Mouse (Mus musculus) C2C12 (cell line): ENCODE data around the gene Cry1. TPM values are rescaled to one million over a fixed set of nuclear protein-coding genes. Genes with fewer than 3 reads are reported as not detected.

Source experiments
- H3K27me3 ChIP-seq: one replicate; pipeline ENCODE4 v1.6.1; 2011; ENCODE audit not compliant: control insufficient read depth, insufficient read depth, insufficient read length
- H3K36me3 ChIP-seq: one replicate; pipeline ENCODE4 v1.6.1; 2011; ENCODE audit not compliant: control insufficient read depth, insufficient read depth
- H3K4me3 ChIP-seq: one replicate; pipeline ENCODE4 v1.5.1; 2011; ENCODE audit warnings: mild to moderate bottlenecking, control low read depth; ENCODE audit not compliant: poor library complexity, insufficient read depth, severe bottlenecking
- H3K79me2 ChIP-seq: one replicate; pipeline ENCODE4 v1.6.1; 2011; ENCODE audit not compliant: control insufficient read depth, insufficient read depth
- H3K79me3 ChIP-seq: one replicate; pipeline ENCODE4 v1.6.1; 2011; ENCODE audit warnings: low read depth, control low read depth
- H3ac ChIP-seq: one replicate; pipeline ENCODE3; 2011; ENCODE audit warnings: low read depth; ENCODE audit not compliant: control insufficient read depth, insufficient read length
- CEBPB ChIP-seq: IDR thresholded peaks from one replicate; pipeline ENCODE4 v1.6.1; 2011; ENCODE audit warnings: low read depth, mild to moderate bottlenecking, control low read depth, moderate library complexity
- CTCF ChIP-seq: IDR thresholded peaks from one replicate; pipeline ENCODE4 v1.5.1; 2011; ENCODE audit not compliant: control insufficient read depth, insufficient read depth, insufficient read length
- FOSL1 ChIP-seq: IDR thresholded peaks from one replicate; pipeline ENCODE4 v1.8.0; 2011; ENCODE audit warnings: mild to moderate bottlenecking, low read length; ENCODE audit not compliant: poor library complexity, insufficient read depth, severe bottlenecking
- MAX ChIP-seq: IDR thresholded peaks from one replicate; pipeline ENCODE4 v1.6.1; 2011; ENCODE audit warnings: mild to moderate bottlenecking, control low read depth
- MYOD1 ChIP-seq: IDR thresholded peaks from one replicate; pipeline ENCODE4 v1.6.1; 2011; ENCODE audit warnings: low read depth; ENCODE audit not compliant: control insufficient read depth, insufficient read length
- MYOG ChIP-seq: IDR thresholded peaks from one replicate; pipeline ENCODE4 v1.6.1; 2011; ENCODE audit not compliant: control insufficient read depth, insufficient read length; ENCODE audit errors: extremely low read depth
- USF1 ChIP-seq: IDR thresholded peaks from one replicate; pipeline ENCODE4 v1.6.1; 2011; ENCODE audit warnings: low read depth, mild to moderate bottlenecking, control low read depth, moderate library complexity
- polyA plus RNA-seq: library from polyadenylated mRNA; unstranded; fragments of >200 nt; fragmentation: generic; extraction: Trizol; gene quantifications from one replicate; pipeline ENCODE4 v1.2.1, GENCODE M21; 2012; ENCODE audit warnings: missing spikeins

Gene Cry1
- polyA plus RNA-seq, 1 experiment: 6.5 TPM

DNA sequence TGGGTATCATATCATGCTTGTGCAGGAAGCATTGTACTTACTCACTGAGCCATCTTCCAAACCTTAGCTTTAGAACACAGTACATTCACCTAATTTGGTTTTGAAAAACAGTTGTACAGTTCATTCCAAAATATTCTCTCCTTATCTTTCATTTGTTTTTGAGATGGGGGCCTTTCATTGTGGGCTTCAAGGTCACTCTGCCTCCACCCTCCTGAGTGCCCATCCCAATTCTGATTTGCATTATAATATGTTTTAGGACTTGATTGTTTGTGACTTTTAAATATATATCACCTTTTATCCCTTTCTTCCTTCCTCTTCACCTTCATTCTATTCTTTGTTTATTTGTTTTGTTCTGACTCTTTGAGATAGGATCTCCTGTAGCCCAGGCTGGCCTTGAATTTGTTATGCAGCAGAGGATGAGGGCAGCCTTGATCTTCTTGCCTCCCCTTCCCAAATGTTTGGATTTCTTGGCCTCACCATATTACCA lies 24.3 kb upstream of the Cry1 start:
- TF ChIP-seq MYOG: no peak
- Histone ChIP-seq H3K4me3 (no peak overlapping the region), H3K79me3 (no peaks in the 10 kb centered on the region), H3ac (no peak overlapping the region), H3K27me3 (no peaks in the 10 kb centered on the region), H3K36me3 (no peaks in the 10 kb centered on the region), H3K79me2 (no peaks in the 10 kb centered on the region)

DNA sequence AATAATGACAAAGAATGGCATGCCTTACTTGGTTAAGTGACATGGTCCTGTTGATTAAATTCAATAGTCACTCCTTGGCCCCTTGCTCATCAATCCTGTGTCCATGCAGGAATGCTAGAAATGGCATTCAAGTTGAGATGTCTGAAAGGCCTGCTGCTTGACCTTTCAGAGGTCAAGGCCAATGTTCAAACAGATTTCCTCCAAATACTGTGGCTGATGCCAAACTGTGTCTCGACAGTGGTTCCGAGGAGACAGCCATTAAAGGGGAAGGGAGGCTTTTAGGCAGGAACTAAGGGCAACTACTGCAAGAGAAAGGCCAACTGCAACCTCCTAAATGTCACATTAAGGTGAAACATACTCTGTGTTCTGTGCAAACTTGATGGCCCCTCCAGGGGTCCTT lies 20.5 kb upstream of the Cry1 start:
- Histone ChIP-seq H3K27me3 (no peaks in the 10 kb centered on the region), H3K36me3 (no peaks in the 10 kb centered on the region), H3ac (no peak overlapping the region), H3K79me2 (no peaks in the 10 kb centered on the region), H3K79me3 (no peaks in the 10 kb centered on the region), H3K4me3 (no peak overlapping the region)
- no peak for TF ChIP-seq MAX
- no peak for TF ChIP-seq CTCF

DNA sequence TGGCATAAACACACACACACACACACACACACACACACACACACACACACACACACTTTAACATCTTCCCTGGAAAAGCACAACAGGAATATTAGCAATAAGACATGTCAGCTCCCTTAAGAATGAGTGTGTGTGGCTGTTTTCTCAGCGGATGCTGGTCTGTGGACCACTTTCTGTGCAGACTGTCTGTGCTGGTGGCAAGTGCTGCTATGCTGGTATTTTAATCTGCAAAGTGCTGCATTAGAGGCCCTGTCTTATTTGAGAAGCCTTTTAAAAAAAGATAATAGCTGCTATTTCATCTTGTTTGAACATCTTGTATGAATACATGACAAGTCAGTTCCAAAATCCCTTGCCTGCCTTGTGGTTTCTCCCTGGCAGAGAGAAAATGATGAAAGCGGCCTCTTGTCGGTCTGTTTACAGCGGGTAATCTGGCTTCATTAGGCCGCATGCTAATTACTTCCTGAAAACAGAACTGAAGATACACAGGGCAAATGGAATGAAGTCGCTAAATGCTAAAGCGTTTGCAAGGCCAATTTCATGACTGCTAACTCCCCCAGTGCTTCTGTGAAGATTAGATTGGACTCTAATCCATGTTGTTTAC lies 19.5 kb upstream of the Cry1 start:
- no peak for TF ChIP-seq CTCF
- no peak for TF ChIP-seq MYOG
- TF ChIP-seq CEBPB: no peak
- no peak for TF ChIP-seq USF1
- no peak for TF ChIP-seq MAX
- no peak for TF ChIP-seq FOSL1
- no peak for TF ChIP-seq MYOD1
- Histone ChIP-seq H3K79me3 (no peaks in the 10 kb centered on the region), H3K4me3 (no peak overlapping the region), H3K27me3 (no peaks in the 10 kb centered on the region), H3K79me2 (no peaks in the 10 kb centered on the region), H3ac (no peak overlapping the region), H3K36me3 (no peaks in the 10 kb centered on the region)

DNA sequence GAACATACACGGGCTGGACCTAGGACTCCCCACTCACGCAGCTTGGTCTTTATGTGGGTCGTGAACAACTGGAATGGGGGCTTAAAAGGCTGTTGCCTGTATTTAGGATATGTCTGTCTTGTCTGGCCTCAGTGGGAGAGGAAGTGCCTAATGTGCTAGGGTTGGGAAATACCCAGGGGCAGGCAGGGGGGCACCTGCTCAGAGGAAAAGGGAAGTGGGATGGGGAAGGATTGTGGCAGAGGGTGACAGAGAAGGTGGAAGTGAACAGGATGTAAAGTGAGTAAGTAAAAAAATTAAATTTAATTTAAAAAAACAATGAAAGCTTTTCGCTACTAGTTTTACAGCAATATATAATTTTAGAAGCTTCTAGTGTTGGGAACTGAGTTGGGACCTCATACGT lies 9.7 kb upstream of the Cry1 start:
- Histone ChIP-seq H3K79me2 (no peaks in the 10 kb centered on the region), H3K79me3 (no peaks in the 10 kb centered on the region), H3K4me3 (no peak overlapping the region), H3ac (no peak overlapping the region), H3K36me3 (no peaks in the 10 kb centered on the region), H3K27me3 (no peaks in the 10 kb centered on the region)
- TF ChIP-seq CTCF (no peak), FOSL1 (no peak), MYOG (no peak), MAX (no peak), MYOD1 (no peak), CEBPB (no peak)

DNA sequence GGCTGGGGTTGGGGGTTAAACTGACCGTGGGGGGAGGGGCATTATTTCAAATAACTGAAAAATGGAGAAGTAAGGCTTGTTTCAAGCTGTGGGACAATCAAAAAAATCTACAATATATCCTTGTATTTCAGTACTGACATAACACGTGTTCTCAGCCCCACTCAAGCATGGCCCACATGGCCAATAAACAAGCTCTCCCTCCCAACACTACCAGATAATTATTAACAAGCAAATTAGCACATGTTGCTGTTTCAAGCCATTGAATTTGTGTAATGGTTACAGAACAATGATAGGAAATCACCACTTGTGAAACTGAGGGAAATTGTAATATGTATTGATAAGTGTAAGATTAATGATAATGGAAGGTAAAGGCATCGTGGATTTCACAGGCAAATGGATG lies 8.5 kb upstream of the Cry1 start:
- Histone ChIP-seq H3K79me2 (no peaks in the 10 kb centered on the region), H3ac (no peak overlapping the region), H3K36me3 (no peaks in the 10 kb centered on the region), H3K27me3 (no peaks in the 10 kb centered on the region), H3K79me3 (no peaks in the 10 kb centered on the region), H3K4me3 (no peak overlapping the region)
- TF ChIP-seq USF1 (no peak), MYOG (no peak), MAX (no peak), CEBPB (no peak), FOSL1 (no peak), CTCF (no peak), MYOD1 (no peak)

DNA sequence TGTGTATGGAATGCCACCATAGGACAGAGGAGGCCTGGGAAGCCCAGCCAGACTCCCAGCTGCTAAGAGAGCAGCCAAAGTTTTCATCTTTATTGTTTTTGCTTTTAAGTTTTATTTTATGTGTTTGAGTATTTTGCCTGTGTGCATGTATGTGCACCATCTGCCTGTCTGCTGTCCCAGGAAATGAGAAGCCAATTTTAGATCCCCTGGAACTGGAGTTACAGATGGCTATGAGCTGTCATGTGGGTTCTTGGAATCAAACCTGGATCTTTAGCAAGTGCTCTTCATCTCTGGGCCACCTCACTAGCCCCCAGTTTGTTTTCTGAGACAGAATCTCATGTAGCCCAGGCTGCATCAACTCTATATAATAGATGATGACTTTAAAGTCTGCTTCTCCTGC lies 5.8 kb upstream of the Cry1 start:
- TF ChIP-seq MAX: no peak
- no peak for TF ChIP-seq CEBPB
- TF ChIP-seq MYOD1: no peak
- TF ChIP-seq FOSL1: no peak
- TF ChIP-seq CTCF: no peak
- no peak for TF ChIP-seq USF1
- TF ChIP-seq MYOG: no peak
- Histone ChIP-seq H3K79me2 (no peaks in the 10 kb centered on the region), H3K4me3 (no peak overlapping the region), H3K79me3 (no peaks in the 10 kb centered on the region), H3ac (no peak overlapping the region), H3K27me3 (no peaks in the 10 kb centered on the region), H3K36me3 (no peaks in the 10 kb centered on the region)
